Mouse (Mus musculus) regulatory T cell (primary cell): ENCODE results near the gene Nelfcd.

ENCODE experiments used
- in situ Hi-C: fragments of 300-600 bp; cut with MboI, MseI; formaldehyde crosslinking; loops from one replicate; pipeline ENCODE4 v1.15.1; 2025; ENCODE audit warnings: high pct_unique_total_duplicates

Nelfcd gene

GRCm38 (mm10) chr2:174415731-174416310 lies at the start of gene Nelfcd:
TSS of gene Nelfcd (plus strand) at chr2:174415804.
- in situ Hi-C loops = loop anchor here (5.0 kb wide), 1 partner anchor 79 kb away; no protein-coding TSS in a partner anchor

GRCm38 (mm10) chr2:174366571-174366970 lies 49.0 kb upstream of the Nelfcd start:
- in situ Hi-C loops = loop anchor here (10.0 kb wide), 1 partner anchor 162 kb away; no protein-coding TSS in a partner anchor

GRCm38 (mm10) chr2:174381021-174381420 lies 34.6 kb upstream of the Nelfcd start:
- in situ Hi-C loops = no loop called here

GRCm38 (mm10) chr2:174391936-174392335 lies 23.7 kb upstream of the Nelfcd start:
- in situ Hi-C loops = no loop called here

GRCm38 (mm10) chr2:174392554-174392953 lies 23.1 kb upstream of the Nelfcd start:
- in situ Hi-C loops = no loop called here

- in situ Hi-C loops = no loop called here
Measured at GRCm38 (mm10) chr2:174393383-174393782, 22.2 kb upstream of the Nelfcd start.

- in situ Hi-C loops = no loop called here
Measured at GRCm38 (mm10) chr2:174396643-174397042, 19.0 kb upstream of the Nelfcd start.

GRCm38 (mm10) chr2:174397065-174397464 lies 18.5 kb upstream of the Nelfcd start:
- in situ Hi-C loops = no loop called here

GRCm38 (mm10) chr2:174397881-174398280 lies 17.7 kb upstream of the Nelfcd start:
- in situ Hi-C loops = no loop called here

- in situ Hi-C loops = no loop called here
Measured at GRCm38 (mm10) chr2:174400396-174400795, 15.2 kb upstream of the Nelfcd start.

- in situ Hi-C loops = no loop called here
Measured at GRCm38 (mm10) chr2:174410222-174410621, 5.4 kb upstream of the Nelfcd start.

- in situ Hi-C loops = no loop called here
Measured at GRCm38 (mm10) chr2:174413127-174413526, 2.5 kb upstream of the Nelfcd start.

- in situ Hi-C loops = loop anchor here (5.0 kb wide), 1 partner anchor 78 kb away; no protein-coding TSS in a partner anchor
Measured at GRCm38 (mm10) chr2:174415001-174415730, 438 bp upstream of the Nelfcd start.

GRCm38 (mm10) chr2:174421107-174421506 lies 5.5 kb downstream of the Nelfcd start:
- in situ Hi-C loops = no loop called here

- in situ Hi-C loops = loop anchor here (25.0 kb wide), 1 partner anchor 762 kb away; the partner anchor contains the start of gene Rab22a
Measured at GRCm38 (mm10) chr2:174424301-174425085, 8.9 kb downstream of the Nelfcd start.

GRCm38 (mm10) chr2:174426856-174427255 lies 11.3 kb downstream of the Nelfcd start:
- in situ Hi-C loops = loop anchor here (25.0 kb wide), 1 partner anchor 765 kb away; the partner anchor contains the start of gene Rab22a

GRCm38 (mm10) chr2:174428076-174428835 lies 12.7 kb downstream of the Nelfcd start:
- in situ Hi-C loops = loop anchor here (25.0 kb wide), 1 partner anchor 766 kb away; the partner anchor contains the start of gene Rab22a

- in situ Hi-C loops = loop anchor here (25.0 kb wide), 1 partner anchor 767 kb away; the partner anchor contains the start of gene Rab22a
Measured at GRCm38 (mm10) chr2:174428996-174429591, 13.5 kb downstream of the Nelfcd start.

GRCm38 (mm10) chr2:174434943-174435342 lies 19.3 kb downstream of the Nelfcd start:
- in situ Hi-C loops = loop anchor here (10.0 to 25.0 kb wide), 2 partner anchors 110 to 773 kb away; partner anchors contain the start of gene Rab22a

- in situ Hi-C loops = loop anchor here (10.0 to 25.0 kb wide), 2 partner anchors 111 to 774 kb away; partner anchors contain the start of gene Rab22a
Measured at GRCm38 (mm10) chr2:174436076-174436701, 20.6 kb downstream of the Nelfcd start.
